Mouse (Mus musculus) liver, adult 2 months (tissue): Measurements from ENCODE around the gene Gm21708. TPM values are rescaled to one million over a fixed set of nuclear protein-coding genes. Genes with fewer than 3 reads are reported as not detected.
"Not testable (repeated sequence)": the region's sequence is repeated elsewhere in the genome, so short reads cannot be mapped to it uniquely, and the experiment has no call there.

Source experiments
- DNase-seq: peaks from one replicate; pipeline ENCODE4 v3.0.0-alpha.2; 2011; ENCODE audit warnings: low read depth, low spot score; ENCODE audit errors: extremely low read depth
- H3K27ac ChIP-seq: fragments of 200-500 bp; replicated peaks from 2 replicates; pipeline ENCODE4 v1.5.1; 2012; ENCODE audit warnings: low read depth, mild to moderate bottlenecking, control low read depth, inconsistent platforms, low read length; ENCODE audit not compliant: insufficient read depth
- H3K27me3 ChIP-seq: fragments of 200-500 bp; 2 replicates; pipeline ENCODE4 v1.6.1; 2012; ENCODE audit warnings: mild to moderate bottlenecking, moderate library complexity, low read length, inconsistent platforms; ENCODE audit not compliant: control insufficient read depth, insufficient read depth
- H3K36me3 ChIP-seq: fragments of 200-500 bp; 2 replicates; pipeline ENCODE4 v1.6.1; 2012; ENCODE audit warnings: low read length, inconsistent platforms; ENCODE audit not compliant: control insufficient read depth, insufficient read depth
- H3K4me1 ChIP-seq: fragments of 200-500 bp; 2 replicates; pipeline ENCODE4 v1.6.1; 2011; ENCODE audit warnings: low read length; ENCODE audit not compliant: control insufficient read depth, insufficient read depth
- H3K4me3 ChIP-seq: fragments of 200-500 bp; 2 replicates; pipeline ENCODE4 v1.5.1; 2011; ENCODE audit warnings: low read depth, mild to moderate bottlenecking, control low read depth, low read length, moderate library complexity; ENCODE audit not compliant: insufficient read depth
- H3K79me2 ChIP-seq: fragments of 200-500 bp; 2 replicates; pipeline ENCODE4 v1.6.1; 2012; ENCODE audit warnings: inconsistent platforms, mild to moderate bottlenecking, low read length, moderate library complexity; ENCODE audit not compliant: control insufficient read depth, insufficient read depth
- H3K9ac ChIP-seq: fragments of 200-500 bp; 2 replicates; pipeline ENCODE4 v1.6.1; 2012; ENCODE audit warnings: low read depth, mild to moderate bottlenecking, control low read depth, inconsistent platforms, low read length
- WGBS: fragments of 180-500 bp; shearing (Covaris S2); methylation state at CpG from one replicate; pipeline ENCODE4 v1.1.7; 2018; 5-methylcytosine and 5-hydroxymethylcytosine counted together
- polyA plus RNA-seq: library from polyadenylated mRNA; depleted of rRNA; stranded (reverse); fragments of >200 nt; gene quantifications from 2 replicates; pipeline ENCODE4 v1.2.3, GENCODE M21; 2012; rRNA removed
- total RNA-seq: library from RNA; depleted of rRNA; stranded (reverse); fragments of >200 nt; gene quantifications from 2 replicates; pipeline ENCODE4 v1.2.3, GENCODE M21; 2014; rRNA removed

Gm21708 gene
- total RNA-seq (not detected in 2 replicates), polyA plus RNA-seq (not detected in 2 replicates)

DNA sequence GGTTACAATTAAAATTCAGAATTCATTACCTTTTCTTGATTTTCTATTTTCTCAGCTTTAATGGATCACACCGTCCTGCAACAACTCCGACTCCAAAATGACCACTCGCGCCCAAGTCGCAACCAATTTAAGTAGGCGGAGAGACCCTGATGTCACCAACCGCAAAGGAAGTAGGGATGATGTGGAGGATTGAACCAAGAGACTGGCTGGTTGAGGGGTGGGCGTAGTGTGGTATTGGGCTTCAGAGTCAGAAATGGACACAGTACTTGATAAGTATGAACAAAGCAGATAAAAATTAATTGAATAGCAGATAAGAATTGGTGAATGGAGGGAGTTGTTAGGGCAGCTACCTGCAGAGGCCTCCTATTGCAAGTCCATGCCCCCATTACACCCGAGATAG is at the start of gene Gm21708, which contains the start of gene Gm21704:
Gene Gm21708 (minus strand): TSS at position 101 of the 400 bp plus-strand sequence.
Gene Gm21704 (minus strand): TSS at position 101 of the 400 bp plus-strand sequence.
- H3K4me3 ChIP-seq, H3K36me3 ChIP-seq, H3K79me2 ChIP-seq, H3K4me1 ChIP-seq, H3K27me3 ChIP-seq, H3K27ac ChIP-seq, DNase-seq, H3K9ac ChIP-seq: not testable (repeated sequence)
- no CpG with 5 or more reads among the region's 9 CpGs for WGBS

Other genes with a start within 250 kb of the Gm21708 start
- gene Gm21677, start 103.7 kb downstream of the Gm21708 start, total RNA-seq, result not detected in 2 replicates
- not detected in 2 replicates for gene Gm21677, start 103.7 kb downstream of the Gm21708 start, polyA plus RNA-seq
- not detected in 2 replicates for gene Gm21693, start 64.8 kb downstream of the Gm21708 start, total RNA-seq
- gene Gm21693, start 64.8 kb downstream of the Gm21708 start, polyA plus RNA-seq, result not detected in 2 replicates
- gene Gm21704, start within 50 bp of the Gm21708 start, total RNA-seq, result not detected in 2 replicates
- not detected in 2 replicates for gene Gm21704, start within 50 bp of the Gm21708 start, polyA plus RNA-seq